ENCODE assay signal across 1 mouse cellular context in the genomic region with DNA sequence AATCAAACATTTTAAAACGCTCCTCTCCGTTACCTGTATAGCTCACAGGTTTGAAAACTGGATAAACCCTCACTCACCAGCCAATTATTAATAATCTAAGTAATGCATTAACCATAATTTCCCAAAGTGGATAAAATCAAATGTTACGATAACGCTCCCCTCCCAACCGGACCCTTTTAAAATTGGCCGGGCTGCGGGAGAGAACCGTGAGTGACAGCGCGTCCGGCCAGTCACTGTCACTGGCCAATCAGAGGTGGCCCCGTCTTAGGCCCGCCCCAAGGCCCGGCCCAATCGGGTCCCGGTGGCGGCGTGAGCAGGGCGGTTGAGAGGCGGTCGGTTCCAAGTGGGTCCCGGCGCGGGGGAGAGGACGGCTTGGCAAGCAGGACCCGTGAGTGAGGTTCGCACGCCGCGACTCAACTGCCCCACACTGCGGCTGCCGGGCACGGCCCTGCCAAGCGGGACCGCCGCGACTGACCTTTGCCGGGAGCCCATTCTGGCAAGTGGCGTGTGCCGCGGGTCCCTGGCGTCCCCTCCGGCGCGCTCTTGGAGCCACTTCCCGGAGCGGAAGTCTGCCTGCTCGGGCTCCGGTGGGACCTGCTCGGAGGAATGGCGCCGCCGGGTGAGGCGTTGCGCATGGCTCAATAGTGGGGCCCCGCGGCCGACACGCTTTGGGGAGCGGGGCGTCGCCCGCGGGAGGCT.
TF ChIP-seq lines count a peak whose summit lies in the region.

A gene (plus strand): TSS at position 301 of the 699 bp plus-strand sequence.

TF ChIP-seq in CH12.LX, 34 proteins besides CTCF, POLR2A, EP300 and RAD21 (continued from another document):
- no peak for TF ChIP-seq ZKSCAN1 (IDR thresholded peaks at IDR 0.05; ENCODE audit: borderline replicate concordance, low read depth, low read length)
- TF ChIP-seq UBTF (IDR thresholded peaks at IDR 0.05; ENCODE audit: low read depth, low read length): peak; percentile 82; the same call in 1 of the 2 replicates
- peak; percentile 89 for TF ChIP-seq NELFE (IDR thresholded peaks at IDR 0.05; ENCODE audit: low read depth, low read length)
- peak; percentile 48; the same call in 1 of the 2 replicates for TF ChIP-seq RCOR1 (conservative IDR thresholded peaks at IDR 0.05; ENCODE audit: low read depth, low read length)
- 0 out of 2 replicates have a peak, but pooled peaks have one; percentile 10 for TF ChIP-seq MAFK (IDR thresholded peaks at IDR 0.05; ENCODE audit: insufficient replicate concordance, low read length)
- TF ChIP-seq BHLHE40 (IDR thresholded peaks at IDR 0.05; ENCODE audit: low read depth, low read length): peak; percentile 48; the same call in 1 of the 2 replicates
- TF ChIP-seq CHD1 (IDR thresholded peaks at IDR 0.05; ENCODE audit: low read depth, low read length): peak; percentile 98
- TF ChIP-seq ZC3H11A (IDR thresholded peaks at IDR 0.05; ENCODE audit: low read depth, low read length): no peak
- TF ChIP-seq USF2 (conservative IDR thresholded peaks at IDR 0.05; ENCODE audit: low read depth, low read length): no peak
- peak; percentile 88 for TF ChIP-seq CHD2 (IDR thresholded peaks at IDR 0.05; ENCODE audit: low read length)
- TF ChIP-seq IRF4 (IDR thresholded peaks at IDR 0.05; ENCODE audit: low read depth, low read length): peak; percentile 34; the same call in 1 of the 2 replicates
- no peak for TF ChIP-seq USF1 (IDR thresholded peaks at IDR 0.05; ENCODE audit: low read depth, low read length)
- TF ChIP-seq TCF12 (IDR thresholded peaks at IDR 0.05; ENCODE audit: low read depth, low read length): peak; percentile 77
- TF ChIP-seq ZNF384 (IDR thresholded peaks at IDR 0.05; ENCODE audit: low read depth, low read length): 0 out of 2 replicates have a peak, but pooled peaks have one; percentile 3
- peak; percentile 74 for TF ChIP-seq SIN3A (IDR thresholded peaks at IDR 0.05; ENCODE audit: low read length)
- TF ChIP-seq HCFC1 (IDR thresholded peaks at IDR 0.05; ENCODE audit: low read depth, low read length): peak; percentile 76
